Mouse (Mus musculus) heart, adult 8-10 months (tissue): ENCODE data around the gene Ngfr. TPM values are rescaled to one million over a fixed set of nuclear protein-coding genes. Genes with fewer than 3 reads are reported as not detected.
A peak's percentile ranks its signal among the peaks of the same experiment; 100 is the strongest.

Experiments used
- DNase-seq: peaks from one replicate; pipeline ENCODE4 v3.0.0; 2022; ENCODE audit warnings: low spot score
- total RNA-seq, 4 experiments: library from RNA; stranded (reverse); gene quantifications; 2 replicates each; pipeline ENCODE4 v1.2.4; 2022

The Ngfr gene
- total RNA-seq, 4 experiments from 2014 or later: 0.29 to 0.52 (median 0.47) TPM

DNA sequence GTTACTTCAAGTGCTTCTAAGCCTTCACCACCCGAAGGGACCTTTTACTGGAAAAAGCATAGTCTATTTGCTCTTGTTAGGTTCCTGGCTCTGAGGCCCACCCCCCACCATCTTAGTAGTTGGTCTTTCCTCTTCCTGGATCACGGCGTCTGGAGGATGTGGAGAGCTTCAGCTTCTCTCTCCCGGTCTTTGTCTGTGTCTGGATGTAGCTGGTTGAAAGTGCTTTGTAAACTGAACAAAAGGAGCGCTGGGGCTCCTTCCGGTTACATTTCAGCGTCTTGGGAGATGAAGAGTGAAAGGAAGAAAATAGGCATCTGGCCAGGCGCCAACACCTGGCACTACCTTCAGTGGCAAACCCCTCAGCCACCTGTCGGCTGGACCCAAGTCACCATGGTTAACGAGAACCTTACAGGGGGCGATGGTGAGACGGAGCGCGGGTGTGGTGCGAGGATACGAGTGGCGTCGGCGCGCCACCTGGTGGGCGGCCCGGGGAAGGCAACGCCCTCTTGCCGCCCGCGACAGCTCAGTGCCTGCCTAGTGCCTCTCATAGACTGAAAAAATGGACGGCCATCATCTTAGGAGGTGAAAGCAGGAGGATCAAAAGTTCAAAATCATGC, 67.0 kb downstream of the Ngfr start:
- DNase-seq: peak; percentile 82

DNA sequence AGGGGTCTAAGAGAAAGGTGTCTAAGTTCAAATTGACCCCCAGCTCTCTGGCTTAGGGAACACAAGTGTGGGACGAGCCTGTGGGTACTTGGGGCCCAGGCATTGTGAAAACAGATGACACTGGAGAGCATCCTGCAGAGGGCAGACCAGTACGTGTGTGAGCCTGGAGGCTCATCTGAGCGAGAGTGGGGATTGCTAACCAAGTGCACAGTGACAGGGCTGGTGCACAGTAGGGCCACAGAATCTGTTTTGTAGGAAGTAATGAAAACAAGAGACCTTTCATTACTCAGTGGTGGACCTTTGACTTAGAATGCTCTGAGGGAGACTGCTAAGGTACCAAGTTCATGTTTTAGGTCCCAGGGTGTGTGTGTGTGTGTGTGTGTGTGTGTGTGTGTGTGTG, 67.5 kb downstream of the Ngfr start:
- no peak for DNase-seq

DNA sequence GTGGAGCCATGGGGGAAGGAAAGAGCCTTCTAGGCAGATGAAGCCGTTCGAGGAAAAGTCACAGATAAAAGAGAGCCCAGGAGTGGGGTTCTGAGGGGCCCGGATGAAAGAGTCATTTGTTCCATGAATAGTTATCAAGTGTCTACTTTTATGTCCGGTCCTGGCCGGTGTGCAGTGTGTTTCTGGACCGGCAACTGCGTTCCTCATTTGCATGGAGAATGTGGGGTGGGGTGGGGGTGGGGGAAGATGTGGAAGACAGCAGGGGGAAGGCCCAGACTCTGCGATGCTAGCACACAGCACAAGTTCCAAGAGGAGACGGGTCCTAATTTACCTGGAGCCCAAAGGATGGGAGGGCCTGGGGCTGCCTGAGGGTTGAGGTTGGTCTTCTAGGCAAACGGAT, 68.2 kb downstream of the Ngfr start:
- DNase-seq: no peak

Other genes with a start within 250 kb of the Ngfr start
- 10 to 100 TPM; 35.4 to 42.2 (median 36.5) TPM for gene Slc35b1, start 203.0 kb downstream of the Ngfr start, total RNA-seq
- 100 to 1,000 TPM; 159 to 184 (median 160) TPM for gene Spop, start 173.7 kb downstream of the Ngfr start, total RNA-seq
- under 1 TPM; 0.41 to 0.76 (median 0.50) TPM for gene Nxph3, start 73.2 kb downstream of the Ngfr start, total RNA-seq
- gene Phb, start 79.2 kb upstream of the Ngfr start, total RNA-seq: 100 to 1,000 TPM; 379 to 441 (median 399) TPM
- gene Zfp652, start 124.9 kb upstream of the Ngfr start, total RNA-seq: 10 to 100 TPM; 49.0 to 60.2 (median 53.5) TPM
- gene B130006D01Rik, start 135.9 kb upstream of the Ngfr start, total RNA-seq: under 1 TPM; 0.32 to 0.57 (median 0.42) TPM
- 100 to 1,000 TPM; 171 to 185 (median 175) TPM for gene Phospho1, start 236.8 kb upstream of the Ngfr start, total RNA-seq
- gene Gngt2, start 249.5 kb upstream of the Ngfr start, total RNA-seq: 10 to 100 TPM; 11.6 to 19.0 (median 15.7) TPM